Mouse (Mus musculus) testis, postnatal 10 days (tissue): ENCODE measurements around the gene Chd5.

Experiments
- DNase-seq: peaks from one replicate; pipeline ENCODE4 v3.0.0; 2021; ENCODE audit warnings: low spot score

Chd5 gene

GRCm38 (mm10) chr4:152338419-152339292 is at the start of gene Chd5:
TSS of gene Chd5 (plus strand) at chr4:152338651.
- peak; percentile 53 for DNase-seq

- no peak for DNase-seq
Observed at GRCm38 (mm10) chr4:152290385-152290784, 48.1 kb upstream of the Chd5 start.

GRCm38 (mm10) chr4:152290991-152291390 is 47.5 kb upstream of the Chd5 start:
- DNase-seq = no peak

GRCm38 (mm10) chr4:152291562-152291961 is 46.9 kb upstream of the Chd5 start, which contains the start of gene Hes3:
TSS of gene Hes3 (minus strand) at chr4:152291662.
- no peak for DNase-seq

- DNase-seq = no peak
Observed at GRCm38 (mm10) chr4:152292102-152292765, 46.2 kb upstream of the Chd5 start.

- DNase-seq = no peak
Observed at GRCm38 (mm10) chr4:152294188-152294929, 44.1 kb upstream of the Chd5 start.

- no peak for DNase-seq
Observed at GRCm38 (mm10) chr4:152295916-152296315, 42.5 kb upstream of the Chd5 start.

- DNase-seq = no peak
Observed at GRCm38 (mm10) chr4:152296371-152296770, 42.1 kb upstream of the Chd5 start.

GRCm38 (mm10) chr4:152296874-152297861 is 41.3 kb upstream of the Chd5 start, which contains the start of gene Icmt:
TSS of gene Icmt (plus strand) at chr4:152297227.
- peak; percentile 100 for DNase-seq

- no peak for DNase-seq
Observed at GRCm38 (mm10) chr4:152298836-152299235, 39.6 kb upstream of the Chd5 start.

GRCm38 (mm10) chr4:152300375-152300774 is 38.1 kb upstream of the Chd5 start:
- no peak for DNase-seq

- no peak for DNase-seq
Observed at GRCm38 (mm10) chr4:152302012-152302411, 36.4 kb upstream of the Chd5 start.

GRCm38 (mm10) chr4:152303172-152303571 is 35.3 kb upstream of the Chd5 start:
- no peak for DNase-seq

- DNase-seq = no peak
Observed at GRCm38 (mm10) chr4:152304685-152305084, 33.8 kb upstream of the Chd5 start.

- DNase-seq = no peak
Observed at GRCm38 (mm10) chr4:152305991-152306390, 32.5 kb upstream of the Chd5 start.

GRCm38 (mm10) chr4:152307542-152307941 is 30.9 kb upstream of the Chd5 start:
- no peak for DNase-seq

- DNase-seq = no peak
Observed at GRCm38 (mm10) chr4:152312186-152312585, 26.3 kb upstream of the Chd5 start.

- no peak for DNase-seq
Observed at GRCm38 (mm10) chr4:152313211-152313632, 25.2 kb upstream of the Chd5 start.

GRCm38 (mm10) chr4:152313934-152314333 is 24.5 kb upstream of the Chd5 start:
- peak; percentile 82 for DNase-seq

- no peak for DNase-seq
Observed at GRCm38 (mm10) chr4:152315498-152316213, 22.8 kb upstream of the Chd5 start.
